In genomic region chr6:71909840-71910239, GRCm38 (mm10) we compare ENCODE assay signal across 8 mouse cellular contexts. TPM values are rescaled to one million over a fixed set of nuclear protein-coding genes. Genes with fewer than 3 reads are reported as not detected.
A peak's percentile ranks its signal among the peaks of the same experiment; 100 is the strongest.
DNase-seq lines count a peak whose midpoint lies in the region; ATAC-seq and TF ChIP-seq lines count a peak whose summit lies in the region.

No protein-coding gene starts in this region.

- peaks cover 3% of the 10 kb centered on the region; the same call in 1 of the 2 replicates for H3K4me1 ChIP-seq in kidney, adult 2 months (ENCODE audit: control insufficient read depth, insufficient read depth, low read length)
- H3K4me1 ChIP-seq in forebrain, embryonic 12.5 days = peaks cover 17% of the 10 kb centered on the region
- H3K4me1 ChIP-seq in liver, embryonic 15.5 days (replicated peaks) = peaks cover 42% of the 10 kb centered on the region

- DNase-seq in kidney, adult 2 months = no peak
- DNase-seq in kidney, adult 18-20 months = no peak
- DNase-seq in ES-CJ7 (ENCODE audit: low read depth, low spot score) = peak; percentile 54
- no peak for DNase-seq in adrenal gland, postnatal 36 days
- no peak for DNase-seq in right cerebral cortex, postnatal 36 days (ENCODE audit: low spot score in 2 of 2)
- DNase-seq in thymus, postnatal 36 days = no peak

- WGBS in kidney, adult 2 months = 69% methylated on average over 6 of the region's 6 CpGs
- WGBS in forebrain, embryonic 12.5 days = 83% methylated on average over 6 of the region's 6 CpGs
- WGBS in liver, embryonic 15.5 days (ENCODE audit: insufficient replicate concordance) = 41% methylated on average over 6 of the region's 6 CpGs

- no peak for TF ChIP-seq CTCF in kidney, adult 2 months (conservative IDR thresholded peaks at IDR 0.05; ENCODE audit: insufficient read depth, insufficient read length, low read depth, low read length)

- H3K27ac ChIP-seq in kidney, adult 2 months (ENCODE audit: insufficient read depth, low read depth, low read length) = no peak overlapping the region
- H3K27ac ChIP-seq in forebrain, embryonic 12.5 days = no peak overlapping the region
- H3K27ac ChIP-seq in liver, embryonic 15.5 days (replicated peaks) = peak overlapping the region; percentile 66; the same call in 1 of the 2 replicates

- no peak overlapping the region for H3K9ac ChIP-seq in forebrain, embryonic 12.5 days
- peak overlapping the region; percentile 64; the same call in 1 of the 2 replicates for H3K9ac ChIP-seq in liver, embryonic 15.5 days

- no peaks in the 10 kb centered on the region; the same call in 1 of the 2 replicates for H3K36me3 ChIP-seq in kidney, adult 2 months (ENCODE audit: control insufficient read depth, insufficient read depth, low read length)
- peaks cover 18% of the 10 kb centered on the region for H3K36me3 ChIP-seq in forebrain, embryonic 12.5 days (replicated peaks)
- peaks cover 28% of the 10 kb centered on the region for H3K36me3 ChIP-seq in liver, embryonic 15.5 days (replicated peaks)

- ATAC-seq in forebrain, embryonic 12.5 days (ENCODE audit: low FRiP score) = no peak
- ATAC-seq in liver, embryonic 15.5 days (ENCODE audit: insufficient read depth) = no peak

- no peaks in the 10 kb centered on the region for H3K27me3 ChIP-seq in kidney, adult 2 months (replicated peaks; ENCODE audit: control insufficient read depth, insufficient read depth, low read length)
- H3K27me3 ChIP-seq in forebrain, embryonic 12.5 days = no peaks in the 10 kb centered on the region
- no peaks in the 10 kb centered on the region for H3K27me3 ChIP-seq in liver, embryonic 15.5 days

- peak overlapping the region; percentile 71 for H3K4me2 ChIP-seq in forebrain, embryonic 12.5 days
- H3K4me2 ChIP-seq in liver, embryonic 15.5 days = peak overlapping the region; percentile 77

- H3K9me3 ChIP-seq in forebrain, embryonic 12.5 days = no peaks in the 10 kb centered on the region
- H3K9me3 ChIP-seq in liver, embryonic 15.5 days (replicated peaks) = no peaks in the 10 kb centered on the region

- peak overlapping the region; percentile 95; the same call in 1 of the 2 replicates for H3K4me3 ChIP-seq in kidney, adult 2 months (ENCODE audit: insufficient read depth, low read depth, low read length)
- peak overlapping the region; percentile 78 for H3K4me3 ChIP-seq in forebrain, embryonic 12.5 days (replicated peaks)
- H3K4me3 ChIP-seq in liver, embryonic 15.5 days (replicated peaks) = peak overlapping the region; percentile 76

- no peak for TF ChIP-seq POLR2A in kidney, adult 2 months (IDR thresholded peaks at IDR 0.05; ENCODE audit: low read depth, low read length)

RNA-seq across cellular contexts. Expression of gene Polr1a, which starts 1.0 kb away (rescaled TPM):
- polyA plus RNA-seq in kidney, adult 2 months (2012; rRNA removed) = 9.8 and 11.6 TPM in 2 replicates
- polyA plus RNA-seq in forebrain, embryonic 12.5 days (2016; fragmentation: Nextera tagmentation; extraction: Ambion mirVana) = 33.3 and 40.5 TPM in 2 replicates
- 13.0 and 13.5 TPM in 2 replicates for polyA plus RNA-seq in liver, embryonic 15.5 days (2015; fragmentation: Nextera tagmentation; extraction: Ambion mirVana)
- 10 to 100 TPM; 71.2 to 75.2 TPM for total RNA-seq in adrenal gland, postnatal 36 days (2021)

RNA-seq across cellular contexts. Expression of gene Ptcd3, which starts 1.3 kb away (rescaled TPM):
- polyA plus RNA-seq in kidney, adult 2 months (2012; rRNA removed) = 13.4 and 19.4 TPM in 2 replicates
- polyA plus RNA-seq in forebrain, embryonic 12.5 days (2016; fragmentation: Nextera tagmentation; extraction: Ambion mirVana) = 120 and 126 TPM in 2 replicates
- 50.9 and 52.1 TPM in 2 replicates for polyA plus RNA-seq in liver, embryonic 15.5 days (2015; fragmentation: Nextera tagmentation; extraction: Ambion mirVana)
- 10 to 100 TPM; 91.6 to 98.1 TPM for total RNA-seq in adrenal gland, postnatal 36 days (2021)
